Comparison of ENCODE assay signal across 11 mouse cellular contexts in the genomic region with DNA sequence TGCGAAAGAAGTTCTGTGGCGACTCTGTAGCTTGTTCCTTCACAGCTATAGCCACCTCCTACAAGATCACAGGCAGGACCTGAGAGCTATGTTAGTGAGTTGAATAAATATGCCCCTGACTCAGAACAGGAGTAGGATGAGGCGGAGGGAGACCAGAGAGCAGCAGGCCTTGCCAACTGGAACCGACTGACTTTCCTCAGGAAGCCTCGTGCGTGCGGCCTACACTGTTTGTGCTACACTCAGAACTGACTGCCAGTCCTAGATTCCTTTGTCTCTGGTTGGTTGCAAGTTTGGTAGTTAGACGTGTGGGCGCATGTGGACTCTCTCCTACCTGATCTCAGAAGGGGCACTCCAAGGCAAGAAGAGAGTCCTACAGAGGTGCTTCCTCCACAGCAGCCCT. TPM values are rescaled to one million over a fixed set of nuclear protein-coding genes. Genes with fewer than 3 reads are reported as not detected.
DNase-seq lines count a peak whose midpoint lies in the region; ATAC-seq lines count a peak whose summit lies in the region.
"Had no signal": no experiment of that assay in that cellular context is flagged by ENCODE, and none has a peak within 500 bp of the region (broad histone marks: within the 10 kb centered on the region; RNA-seq: fewer than 3 reads in every experiment).

No protein-coding gene starts in this region.

- no peak overlapping the region for H3K4me3 ChIP-seq in forebrain, embryonic 15.5 days
- H3K4me3 ChIP-seq in forebrain, embryonic 12.5 days (replicated peaks) = no peak overlapping the region
- no peak overlapping the region for H3K4me3 ChIP-seq in kidney, embryonic 16.5 days (ENCODE audit: low read length)
- H3K4me3 ChIP-seq: megakaryocyte, embryonic 14.5 days had no signal

- H3K27me3 ChIP-seq in forebrain, embryonic 15.5 days = no peaks in the 10 kb centered on the region
- no peaks in the 10 kb centered on the region for H3K27me3 ChIP-seq in forebrain, embryonic 12.5 days
- H3K27me3 ChIP-seq in kidney, embryonic 16.5 days (ENCODE audit: insufficient read depth, low read length) = no peaks in the 10 kb centered on the region
- H3K27me3 ChIP-seq: megakaryocyte, embryonic 14.5 days had no signal

- peak overlapping the region; percentile 63 for H3K27ac ChIP-seq in forebrain, embryonic 15.5 days (replicated peaks)
- no peak overlapping the region for H3K27ac ChIP-seq in forebrain, embryonic 12.5 days
- H3K27ac ChIP-seq in kidney, embryonic 16.5 days (ENCODE audit: low read length) = peak overlapping the region; percentile 31

- no peaks in the 10 kb centered on the region for H3K36me3 ChIP-seq in forebrain, embryonic 15.5 days
- no peaks in the 10 kb centered on the region for H3K36me3 ChIP-seq in forebrain, embryonic 12.5 days (replicated peaks)
- 0 out of 2 replicates have a peak, but pooled peaks cover 5% of the 10 kb centered on the region for H3K36me3 ChIP-seq in kidney, embryonic 16.5 days (ENCODE audit: insufficient read depth, low read length)

- no peak overlapping the region for H3K9ac ChIP-seq in forebrain, embryonic 15.5 days (replicated peaks)
- H3K9ac ChIP-seq in forebrain, embryonic 12.5 days = no peak overlapping the region
- 0 out of 2 replicates have a peak overlapping the region, but pooled peaks have one; percentile 25 for H3K9ac ChIP-seq in kidney, embryonic 16.5 days (replicated peaks; ENCODE audit: low read length)

- ATAC-seq in forebrain, embryonic 15.5 days (replicated peaks) = 0 out of 2 replicates have a peak, but pooled peaks have one; percentile 24
- no peak for ATAC-seq in forebrain, embryonic 12.5 days (ENCODE audit: low FRiP score)
- ATAC-seq in kidney, embryonic 16.5 days (ENCODE audit: low FRiP score, low TSS enrichment) = peak; percentile 10; the same call in 1 of the 2 replicates

- H3K4me2 ChIP-seq in forebrain, embryonic 15.5 days (replicated peaks) = no peak overlapping the region
- no peak overlapping the region for H3K4me2 ChIP-seq in forebrain, embryonic 12.5 days
- H3K4me2 ChIP-seq in kidney, embryonic 16.5 days (replicated peaks; ENCODE audit: low read depth, low read length) = no peak overlapping the region

- WGBS in forebrain, embryonic 15.5 days = 75% methylated on average over 9 of the region's 9 CpGs
- WGBS in forebrain, embryonic 12.5 days = 81% methylated on average over 9 of the region's 9 CpGs
- WGBS in kidney, embryonic 16.5 days = 61% methylated on average over 9 of the region's 9 CpGs

- no peak for DNase-seq in kidney, adult 9 months
- peak; percentile 22 for DNase-seq in 3134 (ENCODE audit: extremely low read depth, insufficient read length, low spot score)
- DNase-seq in fat pad, adult 2 months (ENCODE audit: extremely low read depth, low read depth, low spot score) = peak; percentile 26
- DNase-seq in cerebellum, adult 9-10 months = no peak
- DNase-seq in testis, postnatal 10 days (ENCODE audit: low spot score) = no peak
- DNase-seq: kidney, postnatal 36 days; thymus, adult 18-20 months had no signal

- no peaks in the 10 kb centered on the region for H3K9me3 ChIP-seq in forebrain, embryonic 15.5 days
- H3K9me3 ChIP-seq in forebrain, embryonic 12.5 days = no peaks in the 10 kb centered on the region
- no peaks in the 10 kb centered on the region for H3K9me3 ChIP-seq in kidney, embryonic 16.5 days (ENCODE audit: low read length)
- H3K9me3 ChIP-seq: megakaryocyte, embryonic 14.5 days had no signal

- H3K4me1 ChIP-seq in forebrain, embryonic 15.5 days = peaks cover 35% of the 10 kb centered on the region
- peaks cover 20% of the 10 kb centered on the region for H3K4me1 ChIP-seq in forebrain, embryonic 12.5 days
- peaks cover 26% of the 10 kb centered on the region for H3K4me1 ChIP-seq in kidney, embryonic 16.5 days (ENCODE audit: insufficient read depth, low read length)

RNA-seq across cellular contexts. Expression of a gene that starts 50.2 kb away (rescaled TPM):
- 62.8 and 63.4 TPM in 2 replicates for polyA plus RNA-seq in forebrain, embryonic 15.5 days (2015; fragmentation: Nextera tagmentation; extraction: Ambion mirVana)
- 38.9 and 42.7 TPM in 2 replicates for polyA plus RNA-seq in forebrain, embryonic 12.5 days (2016; fragmentation: Nextera tagmentation; extraction: Ambion mirVana)
- 64.1 and 68.0 TPM in 2 replicates for polyA plus RNA-seq in kidney, embryonic 16.5 days (2015; fragmentation: Nextera tagmentation; extraction: Ambion mirVana)

Comparison
In these comparisons a context has a peak if more than half of its experiments do, and no peak if none do; other contexts are left out.
1. DNase-seq: peak in 3134 (single experiment) and fat pad, adult 2 months (single experiment); none in kidney, adult 9 months (single experiment), cerebellum, adult 9-10 months (single experiment) and testis, postnatal 10 days (single experiment).